Mouse (Mus musculus): ENCODE data around the gene Tssk4.

Gene Tssk4

GRCm38 (mm10) chr14:55649884-55650283 lies at the start of gene Tssk4:
TSS of gene Tssk4 (plus strand) at chr14:55650184.
- DNase-seq (ENCODE audit: low read depth, low spot score): no peak

- no peak for DNase-seq (ENCODE audit: low read depth, low spot score)
Observed at GRCm38 (mm10) chr14:55603271-55603632, 46.7 kb upstream of the Tssk4 start, which contains the start of gene Irf9. TSS of gene Irf9 (plus strand) at chr14:55603571.

GRCm38 (mm10) chr14:55603633-55604576 lies 46.1 kb upstream of the Tssk4 start:
- DNase-seq (ENCODE audit: low read depth, low spot score): peak; percentile 73

- DNase-seq (ENCODE audit: low read depth, low spot score): no peak
Observed at GRCm38 (mm10) chr14:55604823-55605222, 45.2 kb upstream of the Tssk4 start.

GRCm38 (mm10) chr14:55605743-55606459 lies 44.1 kb upstream of the Tssk4 start:
- no peak for DNase-seq (ENCODE audit: low read depth, low spot score)

GRCm38 (mm10) chr14:55608339-55608738 lies 41.6 kb upstream of the Tssk4 start:
- no peak for DNase-seq (ENCODE audit: low read depth, low spot score)

GRCm38 (mm10) chr14:55613346-55613745 lies 36.6 kb upstream of the Tssk4 start:
- no peak for DNase-seq (ENCODE audit: low read depth, low spot score)

GRCm38 (mm10) chr14:55614565-55615178 lies 35.3 kb upstream of the Tssk4 start:
- DNase-seq (ENCODE audit: low read depth, low spot score): no peak

DNA sequence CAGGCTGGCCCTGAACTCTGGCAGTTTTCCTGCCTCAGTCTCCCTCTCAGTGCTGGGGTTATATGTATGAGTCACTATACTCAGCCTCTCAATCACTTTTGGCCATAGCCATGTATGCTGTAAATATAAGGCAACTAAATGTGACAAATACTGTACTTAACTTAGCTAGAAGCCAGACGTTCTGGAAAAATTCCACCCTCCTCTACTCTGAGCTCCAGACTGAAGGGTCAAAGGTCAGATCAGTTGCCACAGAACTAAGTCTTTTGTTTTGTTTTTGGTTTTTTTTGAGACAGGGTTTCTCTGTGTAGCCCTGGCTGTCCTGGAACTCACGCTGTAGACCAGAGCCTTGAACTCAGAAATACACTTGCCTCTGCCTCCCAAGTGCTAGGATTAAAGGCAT lies 34.1 kb upstream of the Tssk4 start:
- DNase-seq (ENCODE audit: low read depth, low spot score): no peak

DNA sequence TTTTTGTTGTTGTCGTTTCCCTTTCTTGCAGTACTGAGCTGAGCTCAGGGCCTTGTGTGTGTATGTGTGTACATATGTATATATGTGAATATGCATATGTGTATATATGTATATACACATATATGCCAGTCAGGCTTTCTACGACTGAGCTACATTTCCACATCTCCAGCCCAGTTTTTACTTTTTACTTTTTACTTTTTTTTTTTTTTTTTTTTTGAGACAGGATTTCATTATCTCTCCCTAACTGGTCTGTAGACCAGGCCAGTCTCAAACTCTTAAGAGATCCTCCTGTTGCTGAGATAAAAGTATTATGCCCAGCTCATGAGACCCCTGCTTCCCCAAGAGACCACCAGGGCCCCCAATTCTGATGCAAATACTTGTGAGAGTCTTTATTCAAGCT lies 33.1 kb upstream of the Tssk4 start:
- no peak for DNase-seq (ENCODE audit: low read depth, low spot score)

GRCm38 (mm10) chr14:55617822-55618221 lies 32.2 kb upstream of the Tssk4 start, which contains the start of gene Rec8:
TSS of gene Rec8 (plus strand) at chr14:55618037.
- DNase-seq (ENCODE audit: low read depth, low spot score): peak; percentile 41

DNA sequence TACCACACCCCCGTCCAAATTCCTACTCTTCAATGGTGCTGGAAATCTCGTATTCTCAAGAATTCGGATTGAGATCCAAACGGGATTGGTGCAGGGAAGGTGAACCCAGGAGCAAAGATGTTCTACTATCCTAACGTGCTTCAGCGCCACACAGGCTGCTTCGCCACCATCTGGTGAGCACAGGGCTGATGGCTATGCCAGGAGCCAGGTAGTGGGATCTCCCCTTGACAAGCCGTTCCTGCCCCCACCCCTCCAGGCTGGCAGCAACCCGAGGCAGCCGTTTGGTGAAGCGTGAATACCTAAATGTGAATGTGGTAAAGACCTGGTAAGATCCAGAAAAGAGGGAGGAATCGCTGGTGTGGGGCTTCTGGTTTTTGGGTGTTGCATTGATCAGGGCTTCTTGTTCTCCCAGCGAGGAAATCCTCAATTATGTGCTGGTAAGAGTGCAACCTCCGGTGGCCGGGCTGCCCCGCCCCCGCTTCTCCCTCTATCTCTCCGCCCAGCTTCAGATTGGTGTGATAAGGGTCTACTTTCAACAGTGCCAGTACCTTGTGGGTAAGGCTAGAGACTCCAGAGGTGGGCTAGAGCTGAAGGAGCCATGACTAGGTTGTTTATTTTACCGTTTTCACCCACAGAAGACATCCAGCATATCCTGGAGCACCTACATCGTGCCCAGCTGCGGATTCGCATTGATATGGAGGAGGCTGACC lies 31.3 kb upstream of the Tssk4 start:
- DNase-seq (ENCODE audit: low read depth, low spot score): no peak

GRCm38 (mm10) chr14:55628077-55628827 lies 21.7 kb upstream of the Tssk4 start:
- DNase-seq (ENCODE audit: low read depth, low spot score): no peak

DNA sequence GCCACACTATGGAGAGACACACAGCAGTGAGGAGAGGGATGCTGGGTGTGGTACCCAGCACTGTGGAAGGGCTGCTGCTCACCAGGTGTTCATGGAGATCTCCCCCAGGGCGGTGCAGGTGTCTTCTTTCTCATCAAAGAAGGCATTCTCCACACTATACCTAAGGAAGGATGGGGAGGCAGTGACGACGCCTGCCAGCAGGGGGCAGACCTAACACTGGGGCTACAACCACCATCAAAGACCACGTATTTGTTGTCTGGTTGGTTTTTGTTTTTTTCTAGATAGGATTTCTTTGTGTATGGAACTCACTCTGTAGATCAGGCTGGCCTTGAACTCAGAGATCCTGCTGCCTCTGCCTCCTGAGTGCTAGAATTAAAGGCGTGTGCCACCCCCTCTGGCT lies 20.7 kb upstream of the Tssk4 start:
- DNase-seq (ENCODE audit: low read depth, low spot score): no peak

- no peak for DNase-seq (ENCODE audit: low read depth, low spot score)
Observed at GRCm38 (mm10) chr14:55634874-55635522, 15.0 kb upstream of the Tssk4 start.

- DNase-seq (ENCODE audit: low read depth, low spot score): peak; percentile 90
Observed at GRCm38 (mm10) chr14:55635523-55636007, 14.4 kb upstream of the Tssk4 start, which contains the start of gene Ipo4. TSS of gene Ipo4 (minus strand) at chr14:55635957.

- DNase-seq (ENCODE audit: low read depth, low spot score): no peak
Observed at GRCm38 (mm10) chr14:55637795-55638194, 12.2 kb upstream of the Tssk4 start, which contains the start of gene Gm49378. TSS of gene Gm49378 (minus strand) at chr14:55637895.

- DNase-seq (ENCODE audit: low read depth, low spot score): no peak
Observed at GRCm38 (mm10) chr14:55640816-55641215, 9.2 kb upstream of the Tssk4 start.

DNA sequence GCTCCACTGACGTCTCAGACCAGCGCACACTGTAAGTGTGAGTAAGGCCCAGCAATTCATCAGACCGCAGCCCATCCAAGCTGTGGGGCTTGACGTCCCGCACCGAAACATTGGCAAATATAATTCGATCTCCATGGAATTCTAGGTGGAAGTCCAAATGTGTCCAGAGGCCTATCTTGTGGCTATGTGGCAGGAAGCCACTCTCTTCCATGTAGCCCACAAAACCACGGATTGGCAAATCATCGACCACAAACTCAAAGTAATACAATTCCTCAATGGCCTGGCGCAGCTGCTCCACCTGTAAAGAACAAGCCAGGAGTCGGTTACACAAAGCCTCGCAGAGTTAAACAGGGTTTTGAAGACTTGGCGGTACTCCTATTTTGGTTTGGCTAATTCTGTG lies 8.7 kb upstream of the Tssk4 start:
- no peak for DNase-seq (ENCODE audit: low read depth, low spot score)

DNA sequence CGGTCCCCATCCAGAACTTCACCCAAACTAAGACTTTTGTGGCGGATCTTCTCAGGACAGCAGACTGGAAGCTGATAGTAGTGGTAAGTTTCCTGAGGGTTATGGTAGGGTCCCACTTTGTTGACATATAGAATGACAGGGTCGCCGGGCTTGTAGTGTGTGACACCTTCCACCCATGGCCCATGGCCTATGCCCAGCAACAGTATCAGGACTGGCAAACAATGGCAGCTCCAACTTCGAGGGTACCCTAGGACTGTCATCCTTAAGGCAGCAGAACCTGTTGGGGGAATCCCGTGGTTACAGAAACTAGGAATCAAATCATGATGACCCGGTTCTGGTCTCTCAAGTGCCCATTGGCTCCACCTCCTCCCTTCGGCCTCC lies 7.3 kb upstream of the Tssk4 start:
- DNase-seq (ENCODE audit: low read depth, low spot score): no peak

Measured in telencephalon, adult 2 months (tissue).